Mouse (Mus musculus) retina, adult 2 months (tissue): ENCODE measurements around the gene Pkdrej.
"Not testable (repeated sequence)": the region's sequence is repeated elsewhere in the genome, so short reads cannot be mapped to it uniquely, and the experiment has no call there.

Experiments used
- DNase-seq: peaks from one replicate; pipeline ENCODE4 v3.0.0-alpha.2; 2012; ENCODE audit warnings: low read depth, low spot score

Pkdrej gene

GRCm38 (mm10) chr15:85821203-85822010 is at the start of gene Pkdrej:
TSS of gene Pkdrej (minus strand) at chr15:85821734.
- no peak for DNase-seq

- peak; percentile 52 for DNase-seq
Observed at GRCm38 (mm10) chr15:85867696-85868095, 46.2 kb upstream of the Pkdrej start.

- DNase-seq = not testable (repeated sequence)
Observed at GRCm38 (mm10) chr15:85865913-85866312, 44.4 kb upstream of the Pkdrej start.

DNA sequence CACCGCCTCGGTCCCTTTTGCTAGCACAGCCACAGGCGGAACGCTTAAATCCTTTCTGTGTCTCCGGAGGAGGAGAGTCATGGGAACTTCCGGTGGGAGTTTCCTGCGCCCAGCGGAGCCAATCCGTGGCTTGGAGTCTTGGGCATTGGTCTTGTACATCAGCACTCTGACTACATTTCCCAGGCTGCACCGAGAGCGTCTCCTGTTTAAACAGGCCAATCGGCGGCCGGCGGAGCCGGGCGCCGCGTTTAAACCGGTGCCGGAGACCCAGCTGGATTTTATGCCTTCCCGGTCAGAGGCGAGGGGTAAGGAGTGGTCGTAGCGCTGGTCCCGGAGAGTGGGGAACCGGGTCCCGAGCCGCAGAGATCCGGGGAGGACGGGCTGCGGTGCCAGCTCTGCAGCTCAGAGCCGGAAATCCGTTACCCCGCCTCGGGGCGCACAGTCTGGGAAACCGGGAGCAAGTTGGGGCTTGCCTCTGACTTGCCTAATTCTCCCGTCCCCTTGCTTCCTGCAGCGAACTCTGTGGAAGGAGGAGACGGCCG is 38.0 kb upstream of the Pkdrej start, which contains the start of gene Gtse1:
Gene Gtse1 (plus strand): TSS at position 256 of the 542 bp plus-strand sequence.
- DNase-seq = peak; percentile 90

DNA sequence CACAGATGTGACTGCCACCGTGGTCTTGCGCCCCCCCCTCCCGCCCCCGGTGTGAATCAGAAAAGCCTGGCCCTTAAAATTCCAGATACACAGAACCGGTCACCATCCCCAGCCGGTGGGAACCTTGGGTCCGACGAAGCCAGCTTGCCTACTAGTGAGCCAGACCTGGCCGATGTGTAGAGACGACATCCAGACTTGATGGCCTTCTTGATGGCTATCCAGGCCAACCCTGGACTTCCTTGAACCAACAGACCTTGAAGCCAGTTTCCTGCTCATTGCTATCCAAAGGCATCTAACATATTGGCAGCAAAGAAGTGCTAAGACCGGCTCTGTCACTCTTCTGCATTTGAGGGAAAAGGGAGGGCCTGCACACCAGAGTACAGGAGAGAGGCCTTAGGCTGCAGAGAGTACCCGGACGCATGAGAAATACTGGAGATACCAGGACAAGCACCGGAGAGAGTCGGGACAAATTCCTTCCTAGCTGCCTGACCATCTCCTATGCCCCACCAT is 37.5 kb upstream of the Pkdrej start:
- no peak for DNase-seq

DNA sequence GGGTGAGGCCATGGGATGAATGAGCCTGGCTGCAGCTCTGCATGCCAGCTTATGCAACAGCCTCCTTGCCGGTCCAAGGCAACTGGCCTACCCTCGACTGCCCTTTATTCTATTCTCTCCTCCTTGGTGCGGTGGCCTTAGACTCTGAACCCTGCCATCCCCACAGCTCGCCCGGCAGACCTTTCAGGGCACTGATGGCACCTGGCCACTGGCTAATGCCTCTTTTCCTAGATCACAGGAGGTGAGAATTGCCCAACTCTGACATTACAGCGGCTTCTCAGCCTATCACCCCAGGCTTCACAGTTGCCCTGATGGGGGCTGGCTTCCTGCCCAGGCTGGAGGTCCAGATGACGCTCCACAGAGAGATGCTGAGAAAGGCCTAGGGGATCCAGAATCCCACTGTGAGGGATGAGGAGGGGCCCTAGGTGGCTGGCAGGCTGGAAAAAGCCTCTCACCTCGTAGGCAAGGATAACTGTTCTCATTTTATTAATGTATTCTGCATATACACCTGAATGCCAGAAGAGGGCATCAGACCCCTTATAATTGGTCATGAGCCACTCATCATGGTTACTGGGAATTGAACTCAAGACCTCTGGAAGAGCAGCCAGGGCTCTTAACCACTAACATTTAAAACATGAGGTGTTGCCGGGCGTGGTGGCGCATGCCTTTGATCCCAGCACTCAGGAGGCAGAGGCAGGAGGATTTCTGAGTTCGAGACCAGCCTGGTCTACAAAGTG is 30.3 kb upstream of the Pkdrej start:
- DNase-seq = no peak

DNA sequence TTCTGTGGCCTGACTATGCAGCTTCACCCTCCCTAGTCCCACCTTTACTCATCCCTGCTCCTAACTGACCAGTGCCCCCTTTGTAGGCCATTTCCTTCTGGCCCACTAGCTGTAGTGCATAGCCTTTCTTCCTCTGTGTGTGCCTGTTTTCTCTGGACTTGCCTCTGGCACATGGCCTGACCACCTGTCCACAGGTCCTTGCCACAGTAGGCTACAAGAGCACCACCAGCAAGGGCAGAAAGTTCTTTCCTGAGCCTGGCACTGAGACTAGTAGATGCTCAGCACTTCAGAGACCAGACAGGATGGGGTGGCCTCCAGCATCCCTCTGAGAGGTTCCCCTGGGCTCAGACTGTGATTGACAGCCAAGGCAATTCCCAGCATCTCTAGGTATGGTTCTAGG is 23.5 kb upstream of the Pkdrej start:
- no peak for DNase-seq

DNA sequence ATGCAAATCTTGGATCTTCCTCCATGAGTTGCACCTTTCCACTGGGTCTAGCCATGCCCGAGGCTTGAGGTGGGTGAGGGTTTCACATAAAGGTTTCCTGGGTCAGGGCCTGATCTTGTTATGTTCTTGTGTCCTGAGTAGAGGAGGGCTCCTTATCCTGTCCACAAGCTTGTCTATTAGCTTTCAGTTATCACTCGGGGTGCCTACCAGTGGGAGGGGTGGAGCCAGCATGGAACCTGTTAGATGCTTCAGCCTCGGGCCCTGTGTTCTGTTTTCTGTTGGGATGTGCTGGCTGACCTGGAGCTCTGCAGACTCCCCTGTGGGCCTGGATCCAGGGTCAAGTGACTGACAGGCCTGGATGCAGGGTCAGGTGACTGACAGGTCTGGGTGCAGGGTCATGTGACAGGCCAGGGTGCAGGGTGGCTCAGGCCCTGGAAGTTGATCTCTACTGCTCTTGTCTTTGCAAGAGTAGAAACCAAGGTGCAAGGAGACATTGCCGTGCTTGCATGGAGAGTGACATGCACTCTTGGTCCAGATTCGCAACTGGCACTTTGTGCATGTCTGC is 20.3 kb upstream of the Pkdrej start:
- DNase-seq = no peak

- no peak for DNase-seq
Observed at GRCm38 (mm10) chr15:85840983-85841382, 19.4 kb upstream of the Pkdrej start.

GRCm38 (mm10) chr15:85836887-85837286 is 15.4 kb upstream of the Pkdrej start:
- DNase-seq = no peak

DNA sequence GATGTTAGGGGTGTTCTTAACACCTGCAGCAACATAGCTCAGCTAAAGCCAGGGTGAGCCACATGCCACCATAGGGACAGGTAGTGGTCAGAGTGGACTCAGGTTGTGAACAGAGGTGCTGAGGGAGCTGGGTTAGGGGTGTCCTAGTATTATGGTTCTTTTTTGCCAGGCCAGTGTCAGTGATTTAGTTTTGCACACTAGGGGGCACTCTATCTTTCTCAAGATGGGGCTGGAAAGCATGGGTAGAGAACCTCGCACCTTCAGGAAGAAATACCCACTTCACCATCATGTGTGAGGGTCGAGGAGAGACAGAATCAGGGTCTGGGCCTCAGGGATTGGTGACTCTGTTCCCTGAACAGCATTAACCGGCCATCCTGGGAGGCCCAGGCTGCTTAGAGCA is 13.8 kb upstream of the Pkdrej start:
- DNase-seq = no peak

- DNase-seq = no peak
Observed at GRCm38 (mm10) chr15:85832599-85832998, 11.1 kb upstream of the Pkdrej start.

DNA sequence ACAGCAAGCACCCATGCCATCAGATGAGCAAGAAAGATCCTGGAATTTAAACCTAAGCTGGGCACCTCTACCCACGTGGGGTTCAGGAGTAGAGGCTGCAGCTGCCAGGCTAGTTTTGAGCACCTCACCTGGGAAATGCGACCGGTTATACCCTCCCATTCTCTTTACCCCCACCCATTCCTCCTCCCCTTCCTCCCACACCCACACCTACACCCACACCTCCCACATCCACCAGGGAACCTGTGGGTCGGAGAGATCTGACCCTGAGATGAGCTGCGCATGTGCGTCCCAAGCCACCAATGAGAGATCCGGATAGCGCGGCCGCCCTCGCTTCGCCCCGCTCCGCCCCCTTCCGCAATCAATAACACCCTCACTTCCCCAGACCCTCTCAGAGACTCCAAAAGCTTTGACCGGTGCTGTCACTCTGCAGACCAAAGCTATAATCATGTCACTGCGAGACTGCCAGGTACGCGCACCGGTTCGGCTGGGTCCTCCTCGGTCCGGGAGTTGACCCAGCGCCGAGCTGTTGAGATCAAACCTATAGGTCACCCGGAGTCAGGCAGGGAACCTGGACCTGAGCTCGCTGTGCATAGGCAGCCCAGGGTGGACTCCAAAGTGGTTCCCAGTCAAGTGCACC is 10.5 kb upstream of the Pkdrej start, which contains the start of gene Ttc38:
Gene Ttc38 (plus strand): TSS at position 353 of the 637 bp plus-strand sequence.
- DNase-seq = peak; percentile 50

- DNase-seq = no peak
Observed at GRCm38 (mm10) chr15:85829470-85829869, 7.9 kb upstream of the Pkdrej start.

GRCm38 (mm10) chr15:85828071-85828470 is 6.5 kb upstream of the Pkdrej start:
- DNase-seq = no peak

DNA sequence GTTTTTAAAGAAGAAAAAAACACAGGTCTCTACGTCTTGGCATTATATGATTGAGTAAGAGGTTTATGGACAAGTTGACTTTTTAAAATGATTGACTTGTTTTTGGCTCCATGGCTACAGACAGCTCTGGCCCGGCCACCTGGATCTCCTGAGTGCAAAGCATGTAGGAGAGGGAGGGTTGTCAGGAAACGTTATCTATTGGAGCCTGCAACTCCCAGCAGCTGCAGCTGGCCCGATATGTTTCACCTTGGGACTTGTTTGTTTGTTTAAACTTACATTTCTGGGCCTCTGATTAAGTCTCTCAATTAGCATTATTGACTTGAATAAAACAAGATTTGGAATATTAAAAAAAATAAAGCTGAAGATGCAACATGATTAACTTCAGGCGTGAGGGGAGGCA is 5.1 kb upstream of the Pkdrej start:
- DNase-seq = no peak

DNA sequence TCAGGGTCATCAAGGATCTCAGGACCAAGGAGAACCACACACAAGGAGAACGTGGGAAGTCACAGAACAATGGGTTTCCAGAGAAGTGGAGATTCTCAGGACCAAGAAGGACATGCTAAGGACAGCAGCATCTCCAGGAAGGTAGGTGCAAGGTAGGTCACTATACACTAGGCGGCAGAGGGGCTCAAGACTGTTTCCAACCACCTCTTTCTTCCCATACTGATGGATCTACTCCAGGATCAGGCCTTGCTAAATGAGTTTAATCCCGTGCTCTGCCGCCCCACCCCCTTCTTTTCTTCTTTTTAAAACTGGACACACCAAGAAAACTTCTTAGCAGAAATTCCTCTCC is 451 bp upstream of the Pkdrej start:
- DNase-seq = no peak

DNA sequence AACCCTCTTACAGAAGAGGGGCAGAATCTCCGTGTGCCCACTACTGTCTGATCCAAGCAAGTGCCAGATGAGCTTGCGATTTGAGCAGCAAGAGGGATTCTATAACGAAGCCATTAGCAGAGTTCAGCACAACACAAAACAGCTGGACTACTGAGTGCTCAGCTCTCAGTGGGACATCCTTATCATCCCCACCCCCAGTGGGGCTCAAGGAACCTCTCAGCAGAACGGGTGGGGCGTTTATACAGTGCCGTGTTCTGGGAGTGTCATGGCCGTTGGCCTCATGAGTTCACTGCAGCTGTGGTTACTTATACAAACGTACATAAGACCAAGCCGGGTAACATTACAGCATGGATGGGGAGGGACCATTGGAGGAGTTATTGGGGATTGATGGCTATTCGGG is 8.1 kb downstream of the Pkdrej start:
- no peak for DNase-seq

DNA sequence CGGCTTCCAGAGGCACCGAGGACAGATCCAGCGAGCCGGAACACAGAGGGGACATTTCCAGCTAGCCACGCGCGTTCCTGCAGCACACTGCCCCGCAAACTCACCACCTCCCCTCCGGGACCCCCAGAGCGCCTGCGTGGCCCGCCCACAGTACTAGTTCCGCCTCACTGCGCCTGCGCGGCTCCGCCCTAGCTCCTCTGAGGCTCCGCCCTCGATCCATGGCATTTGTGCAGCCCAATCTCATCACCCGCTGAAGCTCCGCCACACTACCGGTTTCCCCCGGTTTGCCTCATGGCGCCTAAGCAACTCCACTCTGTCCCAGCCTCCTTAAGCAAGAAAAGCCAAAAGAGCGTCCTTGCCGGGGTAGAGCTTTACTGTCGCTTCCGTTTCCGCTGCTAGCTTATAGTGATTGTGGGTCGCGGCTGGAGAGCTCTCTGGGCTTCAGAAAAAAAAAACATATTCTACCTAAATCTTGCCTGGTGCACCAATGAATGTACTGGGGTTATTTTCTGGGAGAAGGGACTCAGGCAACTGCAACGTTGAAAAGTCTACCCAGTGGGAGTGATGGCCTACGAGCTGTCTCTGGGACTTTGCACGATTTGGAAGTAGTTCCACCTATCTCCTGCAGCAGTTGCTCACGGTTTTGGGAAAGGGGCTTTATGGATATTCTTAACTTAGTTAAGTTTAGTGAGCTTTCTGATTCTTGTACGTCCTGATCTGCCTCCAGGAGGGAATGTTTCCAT is 9.8 kb downstream of the Pkdrej start, which contains the start of gene Cdpf1:
Gene Cdpf1 (minus strand): TSS at position 163 of the 743 bp plus-strand sequence.
- peak; percentile 95 for DNase-seq

DNA sequence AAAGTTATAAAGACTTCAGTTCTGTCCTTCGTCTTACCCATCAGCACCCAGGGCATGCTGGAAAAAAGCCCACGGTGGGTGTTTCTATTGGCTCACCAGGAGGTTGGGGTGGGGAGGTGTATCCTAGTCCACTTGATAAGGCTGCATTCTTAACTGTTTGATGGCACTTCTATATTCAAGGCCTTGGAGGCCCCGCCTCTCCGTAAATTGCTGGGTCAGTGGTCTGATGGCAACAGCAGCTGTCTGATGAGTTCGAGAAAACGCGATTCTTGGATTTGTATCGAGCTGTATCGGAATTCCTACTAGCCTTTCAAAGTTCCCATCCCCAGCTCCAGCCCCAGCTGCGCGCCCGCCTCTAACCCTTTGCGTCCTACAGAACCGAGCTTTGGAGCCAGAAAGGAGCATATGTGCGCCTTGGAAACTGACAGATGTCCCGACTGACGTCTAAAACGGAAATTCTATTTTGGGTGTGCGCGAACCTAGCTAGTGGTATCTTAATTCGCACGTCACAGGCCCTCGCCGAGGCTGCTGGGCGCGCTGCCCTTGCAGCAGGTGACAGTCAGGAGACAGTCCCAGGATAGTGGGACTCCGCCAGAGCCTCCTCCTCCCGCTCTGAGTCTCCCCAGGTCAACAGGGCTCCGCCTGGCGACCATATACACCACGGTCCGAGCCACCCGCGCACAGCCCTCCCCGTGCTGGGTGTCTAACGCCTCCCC is 10.6 kb downstream of the Pkdrej start:
- DNase-seq = no peak
